Mouse (Mus musculus): Measurements from ENCODE around the gene 1700057G04Rik.

DNA sequence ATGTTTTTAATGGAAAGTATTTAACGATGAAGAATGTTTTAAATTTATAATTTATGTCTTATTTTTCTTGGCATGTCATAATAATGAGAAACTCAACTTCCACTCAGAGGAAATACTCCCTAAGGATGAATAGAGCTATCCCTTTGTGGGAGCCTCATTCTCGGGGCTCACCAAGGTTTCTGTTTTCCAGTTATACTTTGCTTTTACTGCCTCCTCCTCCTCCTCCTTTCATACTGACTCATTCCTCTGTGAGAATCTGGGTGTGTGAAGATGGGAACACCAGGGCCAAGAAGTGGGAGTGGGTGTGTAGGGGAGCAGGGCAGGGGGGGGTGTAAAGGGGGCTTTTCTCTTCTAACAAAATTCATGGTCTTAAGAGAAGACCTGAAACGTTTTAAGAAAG, 16.3 kb upstream of the 1700057G04Rik start:
- TF ChIP-seq POLR2A (IDR thresholded peaks at IDR 0.05; ENCODE audit: low read depth, low read length) (no peak), CTCF (IDR thresholded peaks at IDR 0.05; ENCODE audit: extremely low read depth, insufficient read depth, insufficient read length, insufficient replicate concordance) (no peak)
